Mouse (Mus musculus) heart, embryonic 16.5 days (tissue): ENCODE measurements around the gene Tle4. TPM values are rescaled to one million over a fixed set of nuclear protein-coding genes. Genes with fewer than 3 reads are reported as not detected.
A peak's percentile ranks its signal among the peaks of the same experiment; 100 is the strongest.
"Not testable (repeated sequence)": the region's sequence is repeated elsewhere in the genome, so short reads cannot be mapped to it uniquely, and the experiment has no call there.

ENCODE experiments used
- ATAC-seq: fragments of 200-750 bp; cut with Nextera tagmentation; replicated peaks from 2 replicates; pipeline ENCODE4 v1.8.0; 2017; ENCODE audit warnings: moderate number of reproducible peaks; ENCODE audit not compliant: insufficient read depth, low FRiP score; ENCODE audit errors: extremely low read depth
- H3K27ac ChIP-seq: fragments of 300-500 bp; sonication (generic); 2 replicates; pipeline ENCODE4 v1.5.1; 2014; ENCODE audit warnings: mild to moderate bottlenecking, low read length, control low read depth, moderate library complexity
- H3K27me3 ChIP-seq: fragments of 300-500 bp; sonication (generic); 2 replicates; pipeline ENCODE4 v1.6.1; 2014; ENCODE audit warnings: low read length, mixed read lengths; ENCODE audit not compliant: control insufficient read depth, insufficient read depth
- H3K36me3 ChIP-seq: fragments of 300-500 bp; sonication (generic); 2 replicates; pipeline ENCODE4 v1.6.1; 2014; ENCODE audit not compliant: control insufficient read depth, insufficient read depth
- H3K4me1 ChIP-seq: fragments of 300-500 bp; sonication (generic); 2 replicates; pipeline ENCODE4 v1.6.1; 2014; ENCODE audit warnings: low read length, mixed read lengths; ENCODE audit not compliant: control insufficient read depth, insufficient read depth
- H3K4me2 ChIP-seq: fragments of 300-500 bp; sonication (generic); 2 replicates; pipeline ENCODE4 v1.6.1; 2014; ENCODE audit warnings: low read depth, mild to moderate bottlenecking, control low read depth, low read length
- H3K4me3 ChIP-seq: fragments of 300-500 bp; sonication (generic); 2 replicates; pipeline ENCODE4 v1.5.1; 2014; ENCODE audit warnings: mild to moderate bottlenecking, control low read depth, low read length
- H3K9ac ChIP-seq: fragments of 300-500 bp; sonication (generic); 2 replicates; pipeline ENCODE4 v1.6.1; 2014; ENCODE audit warnings: low read length, control low read depth
- H3K9me3 ChIP-seq: fragments of 300-500 bp; sonication (generic); replicated peaks from 2 replicates; pipeline ENCODE4 v1.6.1; 2016; ENCODE audit warnings: low read length; ENCODE audit not compliant: control insufficient read depth
- WGBS: fragments of 180-500 bp; shearing (Covaris S2); extraction: QIAGEN DNeasy Blood & Tissue Kit; methylation state at CpG from one replicate; pipeline ENCODE4 v1.1.7; 2014; 5-methylcytosine and 5-hydroxymethylcytosine counted together
- polyA plus RNA-seq: library from polyadenylated mRNA; unstranded; fragments of >200 nt; fragmentation: Nextera tagmentation; extraction: Ambion mirVana; gene quantifications from 2 replicates; pipeline ENCODE4 v1.2.1, GENCODE M21; 2015

Gene Tle4
- 6.0 and 6.2 TPM in 2 replicates for polyA plus RNA-seq

DNA sequence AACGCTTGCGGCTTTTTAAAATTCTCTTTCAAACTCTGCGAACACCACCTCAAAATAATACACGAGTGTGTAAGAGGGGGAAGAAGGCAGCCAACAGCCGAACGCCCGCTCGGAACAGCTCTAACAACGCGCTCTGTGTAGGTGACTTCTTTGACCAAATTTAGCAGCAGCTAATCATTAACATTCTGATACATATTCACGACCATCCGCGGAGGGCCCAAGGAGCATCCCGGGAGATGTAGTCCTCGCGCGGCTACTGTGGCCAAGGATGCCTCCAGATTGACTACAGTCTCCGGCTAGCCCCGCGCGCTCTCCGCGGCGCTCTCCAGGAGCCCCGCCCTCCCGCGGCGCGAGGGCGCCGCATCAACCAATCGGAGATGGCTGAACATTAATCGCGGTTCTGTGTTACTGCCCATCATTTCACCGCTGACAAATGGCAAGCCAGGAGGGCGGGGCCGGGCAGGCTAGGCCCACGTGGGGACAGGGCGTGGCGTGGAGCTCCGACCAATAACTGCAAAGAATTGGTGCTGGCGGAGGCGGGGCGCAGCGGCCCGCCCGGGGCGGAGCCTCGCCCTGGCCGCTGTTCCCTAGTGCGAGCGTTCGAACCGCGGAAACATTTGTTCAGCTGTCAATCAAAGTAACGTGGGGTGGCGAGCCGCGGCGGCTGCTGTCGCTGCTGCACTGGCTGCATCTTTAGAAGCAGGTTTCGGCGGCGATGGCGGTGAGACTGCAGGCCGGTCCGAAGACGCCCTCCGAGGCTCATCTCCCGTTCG, at the start of gene Tle4:
Tle4 (minus strand) TSS at position 135 of the 773 bp plus-strand sequence.
- H3K4me2 ChIP-seq: peak within 1 kb of the TSS; percentile 74
- under 1% methylated on average over 71 of the region's 71 CpGs for WGBS
- peak within 1 kb of the TSS; percentile 80 for H3K4me3 ChIP-seq
- H3K4me1 ChIP-seq: peaks cover 15% of the 10 kb centered on the region
- H3K36me3 ChIP-seq: no peaks in the 10 kb centered on the region
- H3K27ac ChIP-seq: peak within 1 kb of the TSS; percentile 93
- ATAC-seq: peak; percentile 96
- H3K9ac ChIP-seq: peak within 1 kb of the TSS; percentile 91
- no peaks in the 10 kb centered on the region for H3K9me3 ChIP-seq
- no peaks in the 10 kb centered on the region for H3K27me3 ChIP-seq

DNA sequence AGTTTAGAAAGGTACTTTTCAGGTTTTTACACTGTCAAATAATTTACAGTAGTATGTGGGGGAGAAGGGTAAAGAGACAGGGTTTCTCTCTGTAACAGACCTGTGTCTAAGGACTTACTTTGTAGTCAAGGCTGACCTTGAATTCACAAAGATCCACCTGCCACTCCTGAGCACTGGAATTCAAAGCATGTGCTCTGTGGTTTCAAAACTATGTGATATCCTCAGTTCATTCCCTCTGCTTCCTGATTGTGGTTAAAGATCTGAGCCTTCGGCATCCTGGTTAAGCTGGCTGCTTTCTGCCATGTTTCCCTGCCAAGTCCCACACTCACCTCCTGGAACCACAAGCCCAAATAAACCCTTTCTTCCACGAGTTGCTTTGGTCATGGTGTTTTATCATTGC, 47.8 kb upstream of the Tle4 start:
- Histone ChIP-seq H3K27ac (no peak overlapping the region), H3K9me3 (no peaks in the 10 kb centered on the region), H3K4me1 (no peaks in the 10 kb centered on the region), H3K27me3 (no peaks in the 10 kb centered on the region), H3K4me3 (no peak overlapping the region), H3K9ac (no peak overlapping the region), H3K4me2 (no peak overlapping the region), H3K36me3 (no peaks in the 10 kb centered on the region)
- 50% methylated on average over 2 of the region's 2 CpGs for WGBS
- no peak for ATAC-seq

- no peak overlapping the region for H3K27ac ChIP-seq
- no peaks in the 10 kb centered on the region for H3K36me3 ChIP-seq
- no peak overlapping the region for H3K4me3 ChIP-seq
- no peaks in the 10 kb centered on the region for H3K9me3 ChIP-seq
- H3K4me2 ChIP-seq: no peak overlapping the region
- ATAC-seq: no peak
- 64% methylated on average over 3 of the region's 3 CpGs for WGBS
- H3K27me3 ChIP-seq: no peaks in the 10 kb centered on the region
- no peaks in the 10 kb centered on the region; the same call in 1 of the 2 replicates for H3K4me1 ChIP-seq
- H3K9ac ChIP-seq: no peak overlapping the region
These were observed 46.9 kb upstream of the Tle4 start for GRCm38 (mm10) chr19:14644756-14645155.

DNA sequence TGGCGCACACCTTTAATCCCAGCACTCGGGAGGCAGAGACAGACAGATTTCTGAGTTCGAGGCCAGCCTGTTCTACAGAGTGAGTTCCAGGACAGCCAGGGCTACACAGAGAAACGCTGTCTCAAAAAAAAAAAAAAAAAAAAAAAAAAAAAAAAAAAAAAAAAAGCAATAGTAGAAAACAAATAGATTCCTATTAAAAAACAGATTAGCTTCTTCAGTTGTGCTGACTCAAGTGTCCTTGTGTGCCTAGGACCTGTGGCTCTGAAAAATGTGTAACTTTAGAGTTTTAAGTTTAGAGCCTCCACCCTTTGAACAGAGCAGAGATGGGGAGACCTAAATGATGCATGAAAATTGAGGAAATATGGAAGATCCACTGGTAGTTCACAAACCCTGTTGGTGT, 45.2 kb upstream of the Tle4 start:
- H3K9ac ChIP-seq, H3K27ac ChIP-seq, ATAC-seq, H3K4me3 ChIP-seq, H3K4me2 ChIP-seq, H3K4me1 ChIP-seq, H3K27me3 ChIP-seq, H3K36me3 ChIP-seq, H3K9me3 ChIP-seq: not testable (repeated sequence)
- 80% methylated on average over 4 of the region's 4 CpGs for WGBS

DNA sequence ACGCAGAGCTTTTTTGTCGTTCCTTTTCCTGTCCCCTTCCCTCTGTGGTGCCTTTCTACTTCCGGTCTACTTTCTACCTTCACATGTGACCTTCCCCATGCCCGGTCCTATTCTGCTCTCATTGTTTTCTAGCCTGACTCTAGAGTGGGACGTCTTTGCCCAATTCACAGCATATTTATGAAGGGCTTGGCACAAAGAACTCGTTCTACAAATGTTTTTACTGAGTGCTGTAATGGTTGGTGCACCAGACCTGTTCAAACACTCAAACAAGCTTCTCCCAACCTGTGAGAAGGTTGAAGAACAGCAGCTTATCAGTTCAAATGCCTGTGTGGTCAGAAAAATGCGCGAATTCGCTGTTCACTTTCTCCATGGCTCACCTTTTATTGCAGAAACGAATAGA, 44.8 kb upstream of the Tle4 start:
- Histone ChIP-seq H3K4me3 (no peak overlapping the region), H3K4me2 (no peak overlapping the region), H3K27me3 (no peaks in the 10 kb centered on the region), H3K9me3 (no peaks in the 10 kb centered on the region), H3K4me1 (no peaks in the 10 kb centered on the region; the same call in 1 of the 2 replicates), H3K9ac (no peak overlapping the region), H3K27ac (no peak overlapping the region), H3K36me3 (no peaks in the 10 kb centered on the region)
- no peak for ATAC-seq
- 73% methylated on average over 10 of the region's 10 CpGs for WGBS

DNA sequence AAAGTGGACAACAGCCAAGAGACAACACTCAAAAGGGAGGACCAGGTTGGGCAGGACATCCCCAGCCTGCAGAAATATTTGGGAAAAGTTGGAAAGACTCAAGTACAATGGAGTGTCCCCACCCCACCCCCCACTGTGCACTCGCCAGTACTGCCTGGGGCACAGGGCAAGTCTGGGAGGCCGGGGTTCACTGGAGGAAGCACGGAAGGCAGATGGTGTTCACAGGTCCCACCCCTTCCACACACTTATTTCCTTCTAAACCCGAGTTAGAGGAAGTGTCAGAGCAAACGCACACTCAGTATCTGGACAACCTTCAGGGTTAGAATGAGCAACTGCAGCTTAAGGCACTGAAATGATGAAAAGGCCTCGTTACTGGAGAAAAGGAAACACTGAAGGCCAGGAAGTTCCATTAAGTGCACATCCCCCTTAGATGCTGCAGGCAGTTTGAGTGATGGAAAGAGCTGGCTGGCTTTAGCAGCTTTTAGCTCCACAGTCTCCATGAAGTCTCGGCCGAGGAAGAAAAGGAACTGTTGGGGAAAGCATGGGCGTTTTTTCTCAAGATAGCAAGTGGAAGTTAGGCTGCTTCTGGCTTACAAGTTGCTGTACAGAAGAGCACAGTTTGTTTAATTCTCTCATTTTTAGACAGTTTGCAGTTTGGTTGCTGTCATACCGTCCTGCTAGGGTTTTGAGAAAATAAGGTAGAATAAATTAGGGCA, 37.5 kb upstream of the Tle4 start:
- H3K27me3 ChIP-seq: no peaks in the 10 kb centered on the region
- 0 out of 2 replicates have a peak overlapping the region, but pooled peaks have one; percentile 4 for H3K4me3 ChIP-seq
- H3K4me1 ChIP-seq: no peaks in the 10 kb centered on the region; the same call in 1 of the 2 replicates
- no peaks in the 10 kb centered on the region for H3K9me3 ChIP-seq
- peak overlapping the region; percentile 18; the same call in 1 of the 2 replicates for H3K4me2 ChIP-seq
- ATAC-seq: peak; percentile 60; the same call in 1 of the 2 replicates
- H3K9ac ChIP-seq: no peak overlapping the region
- 38% methylated on average over 10 of the region's 10 CpGs for WGBS
- peak overlapping the region; percentile 9; the same call in 1 of the 2 replicates for H3K27ac ChIP-seq
- no peaks in the 10 kb centered on the region for H3K36me3 ChIP-seq

- no peak for ATAC-seq
- Histone ChIP-seq H3K4me1 (no peaks in the 10 kb centered on the region), H3K4me3 (no peak overlapping the region), H3K9ac (no peak overlapping the region), H3K27ac (no peak overlapping the region), H3K27me3 (no peaks in the 10 kb centered on the region), H3K4me2 (no peak overlapping the region), H3K36me3 (no peaks in the 10 kb centered on the region), H3K9me3 (no peaks in the 10 kb centered on the region)
- 81% methylated on average over 4 of the region's 4 CpGs for WGBS
These were observed 25.5 kb upstream of the Tle4 start for GRCm38 (mm10) chr19:14623355-14623754.

GRCm38 (mm10) chr19:14620534-14620933, 22.7 kb upstream of the Tle4 start:
- no peak for ATAC-seq
- WGBS: 88% methylated on average over 1 of the region's 1 CpGs

DNA sequence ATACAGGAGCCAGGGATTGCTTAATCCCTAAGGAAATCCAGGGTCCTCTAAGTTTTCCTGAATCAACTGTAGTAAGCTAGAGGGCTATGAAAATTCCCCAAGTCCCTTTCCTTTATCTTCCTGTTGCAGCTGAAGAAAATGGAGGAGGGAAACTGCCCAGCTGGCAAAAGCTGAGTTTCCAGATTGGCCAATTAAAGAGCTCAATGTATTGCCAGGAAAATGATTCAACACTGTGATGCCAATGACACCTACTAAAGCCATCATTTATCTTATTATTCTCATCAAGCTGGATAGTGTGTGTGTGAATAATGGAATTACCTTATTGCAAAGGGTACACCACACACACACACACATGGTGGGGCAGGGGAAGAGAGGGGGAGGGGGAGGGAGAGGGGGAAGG, 22.0 kb upstream of the Tle4 start:
- ATAC-seq: no peak
- no peak overlapping the region for H3K27ac ChIP-seq
- H3K4me1 ChIP-seq: no peaks in the 10 kb centered on the region
- H3K4me2 ChIP-seq: no peak overlapping the region
- H3K9ac ChIP-seq: no peak overlapping the region
- no peaks in the 10 kb centered on the region for H3K36me3 ChIP-seq
- H3K27me3 ChIP-seq: no peaks in the 10 kb centered on the region
- H3K9me3 ChIP-seq: no peaks in the 10 kb centered on the region
- no peak overlapping the region for H3K4me3 ChIP-seq

More at GRCm38 (mm10) chr19:14620534-14620933, 22.7 kb upstream of the Tle4 start:
- Histone ChIP-seq H3K9me3 (no peaks in the 10 kb centered on the region), H3K27me3 (no peaks in the 10 kb centered on the region), H3K36me3 (no peaks in the 10 kb centered on the region), H3K4me1 (no peaks in the 10 kb centered on the region), H3K27ac (no peak overlapping the region), H3K9ac (no peak overlapping the region), H3K4me3 (no peak overlapping the region), H3K4me2 (no peak overlapping the region)
